Mouse (Mus musculus): ENCODE results near the gene Supt6. TPM values are rescaled to one million over a fixed set of nuclear protein-coding genes. Genes with fewer than 3 reads are reported as not detected.
A peak's percentile ranks its signal among the peaks of the same experiment; 100 is the strongest.

Supt6 gene
- total RNA-seq, 2 experiments from 2014 or later = 86.3 to 87.6 TPM

- peak; percentile 49 to 79 for DNase-seq (ENCODE audit: extremely low spot score in 1 of 2, low spot score in 2 of 2)
- intact Hi-C loops (cut with DNase I) = no loop called here
These were observed 83.8 kb downstream of the Supt6 start for GRCm38 (mm10) chr11:78161968-78162367.

- no peak for DNase-seq (ENCODE audit: extremely low spot score in 1 of 2, low spot score in 2 of 2)
- intact Hi-C loops (cut with DNase I) = no loop called here
These were observed 84.6 kb downstream of the Supt6 start for GRCm38 (mm10) chr11:78161169-78161568.

DNA sequence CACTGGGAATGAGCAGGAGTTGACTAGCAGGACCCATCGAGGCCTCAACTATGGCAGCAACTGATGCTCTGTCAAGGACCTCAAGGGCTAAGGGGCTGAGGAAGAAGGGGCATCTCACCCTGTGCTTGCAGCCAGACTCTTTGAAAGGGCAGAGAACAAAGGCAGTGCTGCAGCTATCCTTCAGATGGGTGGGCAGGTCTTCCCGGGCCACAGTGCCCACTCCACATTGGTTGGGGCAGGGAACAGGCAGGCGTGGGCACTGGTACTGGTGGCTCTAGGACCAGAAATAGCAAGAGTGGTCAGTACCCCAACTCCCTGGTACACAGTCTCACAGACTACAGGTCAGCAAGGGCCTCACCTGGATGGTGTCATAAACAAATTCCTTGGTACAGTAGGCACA lies 85.1 kb downstream of the Supt6 start:
- no peak for DNase-seq (ENCODE audit: extremely low spot score in 1 of 2, low spot score in 2 of 2)
- intact Hi-C loops (cut with DNase I) = no loop called here

DNA sequence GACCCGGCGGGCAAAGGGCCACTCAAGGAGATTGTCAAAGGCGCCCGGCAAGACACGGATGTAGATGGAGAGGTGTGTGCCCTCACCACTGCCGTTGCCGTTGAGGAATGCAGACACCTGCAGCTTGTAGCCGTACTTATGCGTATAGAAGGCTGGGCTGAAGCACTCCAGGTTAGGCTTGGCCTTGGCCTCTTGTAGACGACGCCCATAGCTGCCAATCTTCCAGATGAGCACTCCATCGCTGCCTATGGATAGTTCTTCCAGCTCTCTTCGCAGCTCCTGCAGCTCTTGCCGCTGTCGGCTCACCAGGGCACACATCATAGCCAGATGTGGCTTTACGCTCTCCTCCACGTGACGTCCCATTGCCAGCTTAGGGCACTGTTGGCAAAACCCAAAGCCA lies 85.6 kb downstream of the Supt6 start:
- intact Hi-C loops (cut with DNase I) = no loop called here
- no peak for DNase-seq (ENCODE audit: extremely low spot score in 1 of 2, low spot score in 2 of 2)

DNA sequence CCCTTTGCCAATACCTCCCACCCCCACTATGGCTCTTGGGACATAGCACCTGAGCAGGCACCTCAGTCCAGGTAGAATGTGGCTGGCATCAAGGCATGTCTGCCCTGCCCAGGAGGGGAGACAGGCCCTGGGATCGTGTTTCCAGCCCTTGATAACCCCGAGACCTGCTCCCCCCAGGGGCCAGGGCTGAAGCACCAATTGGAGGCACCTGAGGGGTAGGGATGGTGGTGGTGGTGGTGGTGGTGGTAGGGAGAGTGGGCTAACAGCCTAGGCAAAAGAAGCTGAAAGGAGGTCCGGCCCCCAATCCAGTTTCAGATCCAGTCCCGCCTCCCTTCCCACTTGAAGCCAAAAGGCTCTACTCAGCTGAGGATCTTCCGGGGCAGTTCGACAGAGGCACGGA lies 86.2 kb downstream of the Supt6 start:
- intact Hi-C loops (cut with DNase I) = loop anchor here (5.0 kb wide), 1 partner anchor 67 kb away; the partner anchor contains the start of gene Fam222b
- no peak for DNase-seq (ENCODE audit: extremely low spot score in 1 of 2, low spot score in 2 of 2)

GRCm38 (mm10) chr11:78159096-78159495 lies 86.7 kb downstream of the Supt6 start:
- DNase-seq (ENCODE audit: extremely low spot score in 1 of 2, low spot score in 2 of 2) = peak; percentile 80 to 81
- intact Hi-C loops (cut with DNase I) = loop anchor here (5.0 kb wide), 1 partner anchor 67 kb away; the partner anchor contains the start of gene Fam222b

Small RNAs within 50 kb of the gene (microRNA-seq; reads per million reads assigned to microRNA genes)
- 1.7 reads per million for gene Mir7653

Other genes with a start within 250 kb of the Supt6 start
- 10 to 100 TPM; 22.6 to 24.6 TPM for gene Dhrs13, start 213.7 kb downstream of the Supt6 start, total RNA-seq (2021)
- 100 to 1,000 TPM; 148 TPM for gene Flot2, start 208.1 kb downstream of the Supt6 start, total RNA-seq (2021)
- gene Eral1, start 165.6 kb downstream of the Supt6 start, total RNA-seq (2021) = 10 to 100 TPM; 16.7 to 18.5 TPM
- 10 to 100 TPM; 26.1 to 26.6 TPM for gene Fam222b, start 151.3 kb downstream of the Supt6 start, total RNA-seq (2021)
- 10 to 100 TPM; 31.0 to 32.6 TPM for gene Traf4, start 80.4 kb downstream of the Supt6 start, total RNA-seq (2021)
- 1 to 10 TPM; 4.8 to 5.8 TPM for gene Nek8, start 69.3 kb downstream of the Supt6 start, total RNA-seq (2021)
- 10 to 100 TPM; 23.8 to 27.9 TPM for gene Tlcd1, start 69.3 kb downstream of the Supt6 start, total RNA-seq (2021)
- gene Rpl23a, start 62.4 kb downstream of the Supt6 start, total RNA-seq (2021) = 100 to 1,000 TPM; 802 to 805 TPM
- 10 to 100 TPM; 37.0 to 39.8 TPM for gene Rab34, start 57.6 kb downstream of the Supt6 start, total RNA-seq (2021)
- gene Proca1, start 52.6 kb downstream of the Supt6 start, total RNA-seq (2021) = 1 to 10 TPM; 3.6 to 4.7 TPM
- 10 to 100 TPM; 60.5 to 65.2 TPM for gene Sdf2, start 241 bp downstream of the Supt6 start, total RNA-seq (2021)
- 100 to 1,000 TPM; 161 to 169 TPM for gene 2610507B11Rik, start 15.8 kb upstream of the Supt6 start, total RNA-seq (2021)
- 1 to 10 TPM; 1.6 TPM for gene BC030499, start 44.9 kb upstream of the Supt6 start, total RNA-seq (2021)
- gene Spag5, start 55.5 kb upstream of the Supt6 start, total RNA-seq (2021) = 1 to 10 TPM; 3.1 to 3.9 TPM
- 100 to 1,000 TPM; 291 to 324 TPM for gene Aldoc, start 77.0 kb upstream of the Supt6 start, total RNA-seq (2021)
- 10 to 100 TPM; 72.3 to 76.6 TPM for gene Pigs, start 82.4 kb upstream of the Supt6 start, total RNA-seq (2021)
- gene Unc119, start 97.5 kb upstream of the Supt6 start, total RNA-seq (2021) = 10 to 100 TPM; 34.6 to 35.8 TPM
- not detected for gene Foxn1, start 140.6 kb upstream of the Supt6 start, total RNA-seq (2021)
- gene Slc13a2, start 176.2 kb upstream of the Supt6 start, total RNA-seq (2021) = not detected
- 1 to 10 TPM; 8.7 to 9.6 TPM for gene Slc46a1, start 219.7 kb upstream of the Supt6 start, total RNA-seq (2021)